Mouse (Mus musculus) neural tube, embryonic 14.5 days (tissue): ENCODE data around the gene Plekhg6. TPM values are rescaled to one million over a fixed set of nuclear protein-coding genes. Genes with fewer than 3 reads are reported as not detected.

Experiments
- ATAC-seq: fragments of 200-750 bp; cut with Nextera tagmentation; 2 replicates; pipeline ENCODE4 v1.8.0; 2017; ENCODE audit warnings: low read depth, mild to moderate bottlenecking, moderate TSS enrichment, moderate library complexity
- H3K27ac ChIP-seq: fragments of 300-500 bp; sonication (generic); 2 replicates; pipeline ENCODE4 v1.5.1; 2014; ENCODE audit warnings: low read depth, mild to moderate bottlenecking, control low read depth, low read length, moderate library complexity, mixed read lengths
- H3K27me3 ChIP-seq: fragments of 300-500 bp; sonication (generic); 2 replicates; pipeline ENCODE4 v1.6.1; 2014; ENCODE audit warnings: low read length; ENCODE audit not compliant: control insufficient read depth, insufficient read depth
- H3K36me3 ChIP-seq: fragments of 300-500 bp; sonication (generic); 2 replicates; pipeline ENCODE4 v1.6.1; 2014; ENCODE audit warnings: low read length, mixed read lengths; ENCODE audit not compliant: control insufficient read depth, insufficient read depth
- H3K4me1 ChIP-seq: fragments of 300-500 bp; sonication (generic); 2 replicates; pipeline ENCODE4 v1.6.1; 2014; ENCODE audit warnings: low read length; ENCODE audit not compliant: control insufficient read depth, insufficient read depth
- H3K4me2 ChIP-seq: fragments of 300-500 bp; sonication (generic); 2 replicates; pipeline ENCODE4 v1.6.1; 2014; ENCODE audit warnings: mild to moderate bottlenecking, low read depth, low read length, control low read depth
- H3K4me3 ChIP-seq: fragments of 300-500 bp; sonication (generic); 2 replicates; pipeline ENCODE4 v1.5.1; 2014; ENCODE audit warnings: low read depth, low read length, control low read depth, mixed read lengths
- H3K9ac ChIP-seq: fragments of 300-500 bp; sonication (generic); replicated peaks from 2 replicates; pipeline ENCODE4 v1.6.1; 2014; ENCODE audit warnings: low read depth, mild to moderate bottlenecking, control low read depth, low read length, mixed read lengths
- H3K9me3 ChIP-seq: fragments of 300-500 bp; sonication (generic); 2 replicates; pipeline ENCODE4 v1.6.1; 2016; ENCODE audit warnings: low read length; ENCODE audit not compliant: control insufficient read depth
- WGBS: fragments of 180-500 bp; shearing (Covaris S2); extraction: QIAGEN DNeasy Blood & Tissue Kit; methylation state at CpG from one replicate; pipeline ENCODE4 v1.1.7; 2014; 5-methylcytosine and 5-hydroxymethylcytosine counted together
- polyA plus RNA-seq: library from polyadenylated mRNA; unstranded; fragments of >200 nt; fragmentation: Nextera tagmentation; extraction: Ambion mirVana; gene quantifications from 2 replicates; pipeline ENCODE4 v1.2.1, GENCODE M21; 2014

Plekhg6 gene
- polyA plus RNA-seq, 1 experiment from 2014 or later = 0.09 TPM

- H3K27me3 ChIP-seq = peaks cover 8% of the 10 kb centered on the region
- no peak for ATAC-seq
- WGBS = 70% methylated on average over 15 of the region's 15 CpGs
Observed at GRCm38 (mm10) chr6:125318981-125319918, 61.3 kb downstream of the Plekhg6 start.

GRCm38 (mm10) chr6:125317077-125317476 lies 63.5 kb downstream of the Plekhg6 start:
- ATAC-seq = no peak
- Histone ChIP-seq H3K36me3 (no peaks in the 10 kb centered on the region), H3K4me2 (no peak overlapping the region), H3K4me1 (peaks cover 6% of the 10 kb centered on the region; the same call in 1 of the 2 replicates), H3K4me3 (no peak overlapping the region), H3K27me3 (peaks cover 8% of the 10 kb centered on the region), H3K9ac (no peak overlapping the region), H3K27ac (no peak overlapping the region), H3K9me3 (no peaks in the 10 kb centered on the region)
- 79% methylated on average over 7 of the region's 7 CpGs for WGBS

More at GRCm38 (mm10) chr6:125318981-125319918, 61.3 kb downstream of the Plekhg6 start:
- no peaks in the 10 kb centered on the region for H3K9me3 ChIP-seq
- H3K27ac ChIP-seq = no peak overlapping the region
- no peaks in the 10 kb centered on the region for H3K4me1 ChIP-seq
- no peak overlapping the region for H3K4me3 ChIP-seq
- no peak overlapping the region for H3K4me2 ChIP-seq
- no peak overlapping the region for H3K9ac ChIP-seq
- H3K36me3 ChIP-seq = no peaks in the 10 kb centered on the region

- Histone ChIP-seq H3K27me3 (no peaks in the 10 kb centered on the region), H3K4me2 (no peak overlapping the region), H3K9ac (no peak overlapping the region), H3K4me1 (peaks cover 6% of the 10 kb centered on the region; the same call in 1 of the 2 replicates), H3K36me3 (no peaks in the 10 kb centered on the region), H3K27ac (no peak overlapping the region), H3K9me3 (no peaks in the 10 kb centered on the region), H3K4me3 (no peak overlapping the region)
- 74% methylated on average over 6 of the region's 6 CpGs for WGBS
- no peak for ATAC-seq
Observed at GRCm38 (mm10) chr6:125314746-125315145, 65.8 kb downstream of the Plekhg6 start.

GRCm38 (mm10) chr6:125314231-125314563 lies 66.4 kb downstream of the Plekhg6 start:
- Histone ChIP-seq H3K9me3 (no peaks in the 10 kb centered on the region), H3K9ac (peak overlapping the region; percentile 64), H3K36me3 (no peaks in the 10 kb centered on the region), H3K4me2 (peak overlapping the region; percentile 56), H3K4me1 (peaks cover 6% of the 10 kb centered on the region; the same call in 1 of the 2 replicates), H3K4me3 (peak overlapping the region; percentile 29; the same call in 1 of the 2 replicates), H3K27ac (no peak overlapping the region), H3K27me3 (no peaks in the 10 kb centered on the region)
- 59% methylated on average over 7 of the region's 7 CpGs for WGBS
- ATAC-seq = peak; percentile 54; the same call in 1 of the 2 replicates

GRCm38 (mm10) chr6:125313546-125314230 lies 66.9 kb downstream of the Plekhg6 start, which contains the start of gene Ltbr:
TSS of gene Ltbr (minus strand) at chr6:125313885.
- Histone ChIP-seq H3K27ac (no peak within 1 kb of the TSS), H3K27me3 (no peaks in the 10 kb centered on the region), H3K9me3 (no peaks in the 10 kb centered on the region), H3K4me2 (peak within 1 kb of the TSS; percentile 56), H3K4me3 (peak within 1 kb of the TSS; percentile 29), H3K9ac (peak within 1 kb of the TSS; percentile 64), H3K4me1 (peaks cover 6% of the 10 kb centered on the region; the same call in 1 of the 2 replicates), H3K36me3 (no peaks in the 10 kb centered on the region)
- 3% methylated on average over 32 of the region's 46 CpGs for WGBS
- peak; percentile 63 for ATAC-seq

Other genes starting within 250 kb of the Plekhg6 start
- 45.0 and 49.6 TPM in 2 replicates for gene Nop2, start 248.9 kb downstream of the Plekhg6 start, polyA plus RNA-seq
- gene Iffo1, start 235.6 kb downstream of the Plekhg6 start, polyA plus RNA-seq = 18.3 and 18.5 TPM in 2 replicates
- 1,265 and 1,492 TPM in 2 replicates for gene Gapdh, start 214.3 kb downstream of the Plekhg6 start, polyA plus RNA-seq
- gene Ncapd2, start 189.1 kb downstream of the Plekhg6 start, polyA plus RNA-seq = 22.6 and 46.4 TPM in 2 replicates
- gene Mrpl51, start 189.0 kb downstream of the Plekhg6 start, polyA plus RNA-seq = 135 and 138 TPM in 2 replicates
- gene Vamp1, start 165.2 kb downstream of the Plekhg6 start, polyA plus RNA-seq = 14.1 and 21.2 TPM in 2 replicates
- 5.0 and 5.1 TPM in 2 replicates for gene Tapbpl, start 148.9 kb downstream of the Plekhg6 start, polyA plus RNA-seq
- gene Cd27, start 143.8 kb downstream of the Plekhg6 start, polyA plus RNA-seq = 1.0 and 2.5 TPM in 2 replicates
- gene Tuba3a, start 94.8 kb downstream of the Plekhg6 start, polyA plus RNA-seq = not detected in 2 replicates
- gene Ltbr, start 66.9 kb downstream of the Plekhg6 start, polyA plus RNA-seq = 11.0 and 14.8 TPM in 2 replicates
- gene Scnn1a, start 60.1 kb downstream of the Plekhg6 start, polyA plus RNA-seq = 0.67 and 0.77 TPM in 2 replicates
- gene Tnfrsf1a, start 31.4 kb downstream of the Plekhg6 start, polyA plus RNA-seq = 6.5 and 15.0 TPM in 2 replicates
- gene Cd9, start 114.0 kb upstream of the Plekhg6 start, polyA plus RNA-seq = 88.4 and 102 TPM in 2 replicates
- 6.5 and 10.9 TPM in 2 replicates for gene Vwf, start 166.0 kb upstream of the Plekhg6 start, polyA plus RNA-seq